Mouse (Mus musculus) erythroblast, embryonic 14.5 days (primary cell): ENCODE data around the gene Qsox2. TPM values are rescaled to one million over a fixed set of nuclear protein-coding genes. Genes with fewer than 3 reads are reported as not detected.
A peak's percentile ranks its signal among the peaks of the same experiment; 100 is the strongest.

ENCODE experiments used
- H3K27me3 ChIP-seq: 2 replicates; pipeline ENCODE4 v1.6.1; 2012; ENCODE audit warnings: inconsistent platforms; ENCODE audit not compliant: control insufficient read depth
- H3K36me3 ChIP-seq: 2 replicates; pipeline ENCODE4 v1.6.1; 2012; ENCODE audit warnings: mild to moderate bottlenecking, inconsistent platforms; ENCODE audit not compliant: control insufficient read depth
- H3K4me1 ChIP-seq: 2 replicates; pipeline ENCODE4 v1.6.1; 2012; ENCODE audit warnings: inconsistent platforms; ENCODE audit not compliant: control insufficient read depth
- H3K4me3 ChIP-seq: replicated peaks from 2 replicates; pipeline ENCODE3; 2012; ENCODE audit warnings: moderate library complexity, mild to moderate bottlenecking, inconsistent platforms
- H3K9me3 ChIP-seq: 2 replicates; pipeline ENCODE4 v1.6.1; 2012; ENCODE audit warnings: low read length, inconsistent platforms, mixed read lengths; ENCODE audit not compliant: control insufficient read depth
- GATA1 ChIP-seq: IDR thresholded peaks from 2 replicates; pipeline ENCODE4 v1.6.1; 2012; ENCODE audit warnings: low read length, inconsistent platforms, mixed read lengths
- TAL1 ChIP-seq: IDR thresholded peaks from 3 replicates; pipeline ENCODE4 v1.6.1; 2012; ENCODE audit warnings: low read length, inconsistent platforms, mixed read lengths
- polyA plus RNA-seq: library from polyadenylated mRNA; stranded (reverse); fragments of >175 nt; gene quantifications from 2 replicates; pipeline ENCODE4 v1.2.3, GENCODE M21; 2012

Qsox2 gene
- polyA plus RNA-seq, 1 experiment, result 0.45 TPM

- TF ChIP-seq GATA1, result no peak
- TF ChIP-seq TAL1, result no peak
- H3K9me3 ChIP-seq, result no peaks in the 10 kb centered on the region
- H3K4me1 ChIP-seq, result no peaks in the 10 kb centered on the region
- peaks cover 2% of the 10 kb centered on the region; the same call in 1 of the 2 replicates for H3K27me3 ChIP-seq
- H3K4me3 ChIP-seq, result no peak overlapping the region
- no peaks in the 10 kb centered on the region for H3K36me3 ChIP-seq
Observed at GRCm38 (mm10) chr2:26264646-26265045, 27.3 kb upstream of the Qsox2 start.

GRCm38 (mm10) chr2:26257315-26258096 is 20.2 kb upstream of the Qsox2 start:
- Histone ChIP-seq H3K36me3 (no peaks in the 10 kb centered on the region), H3K4me3 (no peak overlapping the region), H3K9me3 (no peaks in the 10 kb centered on the region), H3K4me1 (no peaks in the 10 kb centered on the region; the same call in 1 of the 2 replicates), H3K27me3 (peaks cover 9% of the 10 kb centered on the region)
- TF ChIP-seq GATA1 (no peak), TAL1 (no peak)

GRCm38 (mm10) chr2:26254816-26255215 is 17.5 kb upstream of the Qsox2 start:
- Histone ChIP-seq H3K9me3 (no peaks in the 10 kb centered on the region), H3K4me1 (no peaks in the 10 kb centered on the region; the same call in 1 of the 2 replicates), H3K27me3 (peaks cover 11% of the 10 kb centered on the region), H3K4me3 (no peak overlapping the region), H3K36me3 (no peaks in the 10 kb centered on the region)
- TF ChIP-seq TAL1 (no peak), GATA1 (no peak)

- TF ChIP-seq GATA1, result no peak
- no peak for TF ChIP-seq TAL1
- Histone ChIP-seq H3K36me3 (no peaks in the 10 kb centered on the region), H3K4me1 (no peaks in the 10 kb centered on the region; the same call in 1 of the 2 replicates), H3K9me3 (no peaks in the 10 kb centered on the region), H3K27me3 (peaks cover 11% of the 10 kb centered on the region), H3K4me3 (no peak overlapping the region)
Observed at GRCm38 (mm10) chr2:26252514-26253206, 15.3 kb upstream of the Qsox2 start.

DNA sequence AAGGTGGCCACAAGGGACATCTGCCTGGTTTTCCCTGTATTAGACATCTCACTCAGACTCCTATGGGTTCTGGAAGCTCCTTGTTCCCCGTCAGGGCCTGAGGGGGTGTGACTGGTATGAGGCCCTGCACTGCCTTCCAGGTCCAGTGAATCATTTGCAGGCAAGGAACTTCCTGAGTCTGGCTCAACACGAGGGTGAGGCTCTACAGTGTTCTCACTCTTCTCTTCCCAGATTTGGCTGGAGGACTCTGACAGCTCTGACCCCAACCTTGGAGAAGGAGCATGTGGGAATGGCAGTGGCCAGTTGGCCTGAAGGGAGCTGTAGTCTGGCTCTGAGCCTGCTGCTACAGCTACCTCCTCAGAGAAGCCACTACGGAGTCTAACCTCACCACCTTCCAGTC is 10.2 kb upstream of the Qsox2 start:
- TF ChIP-seq GATA1, result no peak
- Histone ChIP-seq H3K9me3 (no peaks in the 10 kb centered on the region), H3K4me1 (no peaks in the 10 kb centered on the region), H3K4me3 (no peak overlapping the region), H3K36me3 (no peaks in the 10 kb centered on the region), H3K27me3 (peaks cover 4% of the 10 kb centered on the region; the same call in 1 of the 2 replicates)

- no peak overlapping the region for H3K4me3 ChIP-seq
- no peaks in the 10 kb centered on the region for H3K36me3 ChIP-seq
- TF ChIP-seq TAL1, result no peak
- TF ChIP-seq GATA1, result no peak
- H3K4me1 ChIP-seq, result peaks cover 19% of the 10 kb centered on the region
- H3K27me3 ChIP-seq, result peaks cover 6% of the 10 kb centered on the region
- no peaks in the 10 kb centered on the region for H3K9me3 ChIP-seq
Observed at GRCm38 (mm10) chr2:26240841-26241240, 3.5 kb upstream of the Qsox2 start.

- peaks cover 25% of the 10 kb centered on the region for H3K4me1 ChIP-seq
- H3K9me3 ChIP-seq, result no peaks in the 10 kb centered on the region
- H3K36me3 ChIP-seq, result no peaks in the 10 kb centered on the region
- H3K4me3 ChIP-seq, result no peak overlapping the region
- peaks cover 6% of the 10 kb centered on the region for H3K27me3 ChIP-seq
- no peak for TF ChIP-seq GATA1
- TF ChIP-seq TAL1, result no peak
Observed at GRCm38 (mm10) chr2:26240330-26240729, 3.0 kb upstream of the Qsox2 start.

DNA sequence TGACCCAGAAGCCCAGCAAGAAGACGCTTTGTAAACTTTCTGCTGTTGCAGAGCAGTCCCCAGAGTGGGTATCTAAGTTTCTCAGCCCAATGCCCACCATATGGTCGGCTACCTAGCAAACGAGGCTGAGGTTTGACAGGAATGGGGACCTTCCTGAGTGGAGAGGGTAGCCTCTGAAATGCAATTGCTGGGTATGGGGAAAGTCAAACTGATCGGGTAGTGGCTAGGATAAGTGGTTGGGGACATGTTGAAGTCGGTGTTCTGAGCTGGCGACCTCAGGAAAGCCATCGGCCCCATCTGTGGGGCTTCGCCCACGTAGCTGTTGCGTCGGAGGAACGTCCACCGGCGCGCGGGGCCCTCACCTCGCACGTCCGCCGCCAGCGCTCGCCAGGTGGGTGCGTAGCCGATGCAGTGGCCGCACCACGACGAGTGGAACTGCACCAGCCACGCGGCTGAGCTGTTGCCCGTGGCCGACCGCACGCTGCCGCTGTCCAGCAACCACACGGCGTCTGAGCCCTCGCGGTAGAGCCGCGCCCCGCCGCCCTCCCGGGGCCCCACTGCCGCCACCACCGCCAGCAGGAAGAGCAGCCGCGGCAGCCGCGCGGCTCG is 540 bp downstream of the Qsox2 start:
- peaks cover 6% of the 10 kb centered on the region for H3K27me3 ChIP-seq
- TF ChIP-seq GATA1, result no peak
- no peak for TF ChIP-seq TAL1
- no peaks in the 10 kb centered on the region for H3K9me3 ChIP-seq
- H3K4me3 ChIP-seq, result peak overlapping the region; percentile 73
- peaks cover 42% of the 10 kb centered on the region for H3K4me1 ChIP-seq
- H3K36me3 ChIP-seq, result peaks cover 13% of the 10 kb centered on the region

DNA sequence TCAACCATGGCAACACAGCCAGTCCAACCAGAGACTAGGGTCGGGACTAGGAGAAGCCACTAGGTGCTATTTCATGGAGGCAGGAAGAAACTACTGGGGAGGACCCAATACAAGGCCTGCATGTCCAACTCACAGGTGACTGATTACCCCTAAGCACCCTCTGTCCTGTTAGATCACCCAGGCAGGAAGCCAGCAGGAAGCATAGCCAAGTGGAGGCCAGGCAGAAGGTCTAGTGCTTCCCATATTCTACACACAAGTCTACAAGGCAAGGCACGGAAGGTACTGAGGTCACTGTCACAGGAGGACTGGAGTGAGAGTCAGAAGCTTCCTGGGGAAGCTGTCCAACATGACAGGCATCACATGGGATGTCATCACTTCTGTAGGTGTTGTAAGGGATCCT is 2.6 kb downstream of the Qsox2 start:
- no peaks in the 10 kb centered on the region for H3K9me3 ChIP-seq
- H3K27me3 ChIP-seq, result peaks cover 1% of the 10 kb centered on the region; the same call in 1 of the 2 replicates
- peaks cover 42% of the 10 kb centered on the region for H3K4me1 ChIP-seq
- peaks cover 16% of the 10 kb centered on the region for H3K36me3 ChIP-seq
- TF ChIP-seq GATA1, result no peak
- no peak for TF ChIP-seq TAL1
- no peak overlapping the region for H3K4me3 ChIP-seq
